Mouse (Mus musculus) testis, adult 2 months (tissue): ENCODE results near the gene Zc3h12c.

Experiments used
- CTCF ChIP-seq: fragments of 200-500 bp; IDR thresholded peaks from 2 replicates; pipeline ENCODE4 v1.5.1; 2012; ENCODE audit warnings: low read depth, mild to moderate bottlenecking, inconsistent platforms, low read length, moderate library complexity; ENCODE audit not compliant: control insufficient read depth, insufficient read depth, insufficient replicate concordance
- POLR2A ChIP-seq: fragments of 200-500 bp; IDR thresholded peaks from 2 replicates; pipeline ENCODE4 v1.6.1; 2012; ENCODE audit warnings: low read depth, mild to moderate bottlenecking, inconsistent platforms, low read length, moderate library complexity; ENCODE audit not compliant: control insufficient read depth

DNA sequence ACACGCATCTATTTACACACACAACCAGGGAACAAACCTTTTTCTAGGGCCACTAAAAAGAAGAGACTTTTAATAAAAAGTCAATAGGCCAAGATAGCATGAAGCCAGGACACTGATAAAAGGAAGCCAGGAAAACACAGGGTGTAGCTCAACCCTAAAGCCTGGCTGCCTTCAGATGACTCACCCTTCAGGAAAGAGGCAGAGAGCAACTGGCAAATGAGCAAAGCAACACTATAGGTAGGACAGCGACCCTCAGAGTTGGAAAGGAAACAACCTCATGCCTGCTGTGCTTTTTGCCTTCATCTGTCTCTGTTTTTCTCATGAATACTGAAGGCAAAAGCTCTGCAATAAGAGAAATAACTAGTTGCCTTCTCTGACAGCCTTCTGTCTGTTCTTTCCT, 35.6 kb downstream of the Zc3h12c start:
- no peak for TF ChIP-seq POLR2A
- TF ChIP-seq CTCF = no peak
